Mouse (Mus musculus) adrenal gland, adult 18-20 months (tissue): ENCODE measurements around the gene Keg1. TPM values are rescaled to one million over a fixed set of nuclear protein-coding genes. Genes with fewer than 3 reads are reported as not detected.

Experiments used
- DNase-seq, 2 experiments: peaks; one replicate each; pipeline ENCODE4 v3.0.0; 2021 to 2022; ENCODE audit warnings: low spot score in 2 of 2
- total RNA-seq, 2 experiments: library from RNA; stranded (reverse); gene quantifications; 1 replicate in 1 of 2; 2 replicates in 1 of 2; pipeline ENCODE4 v1.2.3; 2021

The Keg1 gene
- total RNA-seq, 2 experiments from 2014 or later = 0.60 TPM; not detected in 1

GRCm38 (mm10) chr19:12762212-12763130, 66.9 kb downstream of the Keg1 start:
- DNase-seq = no peak

GRCm38 (mm10) chr19:12765308-12765707, 69.7 kb downstream of the Keg1 start, which contains the start of gene Cntf:
Cntf (minus strand) TSS chr19:12765632.
- DNase-seq = no peak

Other genes starting within 250 kb of the Keg1 start
- gene Mpeg1, start 235.0 kb upstream of the Keg1 start, total RNA-seq = 10 to 100 TPM; 31.6 to 57.3 TPM
- gene Dtx4, start 194.3 kb upstream of the Keg1 start, total RNA-seq = 10 to 100 TPM; 14.7 to 30.5 TPM
- 1 to 10 TPM; 3.2 to 4.8 TPM for gene Fam111a, start 150.0 kb upstream of the Keg1 start, total RNA-seq
- gene Gm4952, start 95.8 kb upstream of the Keg1 start, total RNA-seq = not detected
- gene Glyat, start 62.5 kb upstream of the Keg1 start, total RNA-seq = under 1 TPM in 1 of 2 experiments, not detected in 1; 0.17 TPM
- not detected for gene Olfr1442, start 25.3 kb upstream of the Keg1 start, total RNA-seq
- gene Olfr1443, start 17.7 kb upstream of the Keg1 start, total RNA-seq = not detected
- gene Cntf, start 69.8 kb downstream of the Keg1 start, total RNA-seq = 1 to 10 TPM; 2.2 to 2.5 TPM
- gene Zfp91, start 100.3 kb downstream of the Keg1 start, total RNA-seq = 10 to 100 TPM; 79.5 to 80.1 TPM
- 1 to 10 TPM; 2.1 to 4.1 TPM for gene Lpxn, start 100.4 kb downstream of the Keg1 start, total RNA-seq
- not detected for gene Gm5244, start 150.9 kb downstream of the Keg1 start, total RNA-seq
- gene Olfr1444, start 161.5 kb downstream of the Keg1 start, total RNA-seq = not detected
- gene Olfr1445, start 188.1 kb downstream of the Keg1 start, total RNA-seq = not detected
- gene Olfr1446, start 197.7 kb downstream of the Keg1 start, total RNA-seq = not detected
- gene Olfr1447, start 208.0 kb downstream of the Keg1 start, total RNA-seq = not detected
- not detected for gene Olfr1448, start 228.6 kb downstream of the Keg1 start, total RNA-seq
- not detected for gene Olfr1449, start 235.1 kb downstream of the Keg1 start, total RNA-seq